Mouse (Mus musculus) hindbrain, embryonic 16.5 days (tissue): ENCODE data around the gene Prr22. TPM values are rescaled to one million over a fixed set of nuclear protein-coding genes. Genes with fewer than 3 reads are reported as not detected.

Experiments used
- ATAC-seq: fragments of 200-750 bp; cut with Nextera tagmentation; 2 replicates; pipeline ENCODE4 v1.8.0; 2017; ENCODE audit warnings: moderate TSS enrichment, moderate library complexity
- H3K27ac ChIP-seq: fragments of 300-500 bp; sonication (generic); 2 replicates; pipeline ENCODE4 v1.5.1; 2014; ENCODE audit warnings: low read depth, mild to moderate bottlenecking, control low read depth, low read length, moderate library complexity
- H3K27me3 ChIP-seq: fragments of 300-500 bp; sonication (generic); replicated peaks from 2 replicates; pipeline ENCODE4 v1.6.1; 2014; ENCODE audit warnings: low read length; ENCODE audit not compliant: control insufficient read depth, insufficient read depth
- H3K36me3 ChIP-seq: fragments of 300-500 bp; sonication (generic); 2 replicates; pipeline ENCODE4 v1.6.1; 2014; ENCODE audit warnings: mild to moderate bottlenecking, low read length, moderate library complexity, mixed read lengths; ENCODE audit not compliant: control insufficient read depth, insufficient read depth
- H3K4me1 ChIP-seq: fragments of 300-500 bp; sonication (generic); 2 replicates; pipeline ENCODE4 v1.6.1; 2014; ENCODE audit warnings: low read depth, low read length; ENCODE audit not compliant: control insufficient read depth, insufficient read depth
- H3K4me2 ChIP-seq: fragments of 300-500 bp; sonication (generic); 2 replicates; pipeline ENCODE4 v1.6.1; 2014; ENCODE audit warnings: mild to moderate bottlenecking, low read length, control low read depth, moderate library complexity
- H3K4me3 ChIP-seq: fragments of 300-500 bp; sonication (generic); 2 replicates; pipeline ENCODE4 v1.5.1; 2014; ENCODE audit warnings: mild to moderate bottlenecking, low read length, control low read depth, moderate library complexity
- H3K9ac ChIP-seq: fragments of 300-500 bp; sonication (generic); 2 replicates; pipeline ENCODE4 v1.6.1; 2014; ENCODE audit warnings: low read depth, mild to moderate bottlenecking, control low read depth, low read length, moderate library complexity
- H3K9me3 ChIP-seq: fragments of 300-500 bp; sonication (generic); 2 replicates; pipeline ENCODE4 v1.6.1; 2014; ENCODE audit warnings: mild to moderate bottlenecking, low read length, moderate library complexity; ENCODE audit not compliant: control insufficient read depth
- WGBS: fragments of 180-500 bp; shearing (Covaris S2); extraction: QIAGEN DNeasy Blood & Tissue Kit; methylation state at CpG from one replicate; pipeline ENCODE4 v1.1.7; 2014; 5-methylcytosine and 5-hydroxymethylcytosine counted together
- polyA plus RNA-seq: library from polyadenylated mRNA; unstranded; fragments of >200 nt; fragmentation: Nextera tagmentation; extraction: Ambion mirVana; gene quantifications from 2 replicates; pipeline ENCODE4 v1.2.1, GENCODE M21; 2015

Gene Prr22
- 0.60 and 1.0 TPM in 2 replicates for polyA plus RNA-seq

DNA sequence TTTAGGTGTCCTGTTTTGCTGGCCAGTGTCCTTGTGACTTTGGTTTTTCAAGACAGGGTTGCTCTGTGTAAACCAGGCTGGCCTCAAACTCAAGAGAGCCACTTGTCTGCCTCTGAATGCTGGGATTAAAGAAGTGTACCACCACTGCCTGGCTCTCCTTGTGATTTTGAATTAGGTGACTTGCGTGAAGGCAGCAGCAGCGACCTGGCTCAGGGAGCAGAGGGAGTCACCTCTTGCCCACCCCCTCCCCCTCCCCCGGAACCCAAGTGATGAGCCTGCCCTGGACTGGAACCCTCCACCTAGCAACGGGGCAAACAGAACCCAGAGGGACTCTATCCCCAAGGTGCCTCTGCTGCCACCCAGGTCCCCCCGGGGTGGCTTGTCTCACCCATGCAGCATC, at the start of gene Prr22:
Gene Prr22, plus strand, starts transcription at position 301 of the 400 bp plus-strand sequence.
- no peak within 1 kb of the TSS for H3K27ac ChIP-seq
- no peak within 1 kb of the TSS for H3K4me3 ChIP-seq
- peaks cover 6% of the 10 kb centered on the region for H3K4me1 ChIP-seq
- WGBS: 91% methylated on average over 5 of the region's 5 CpGs
- no peak within 1 kb of the TSS for H3K4me2 ChIP-seq
- no peak within 1 kb of the TSS for H3K9ac ChIP-seq
- no peaks in the 10 kb centered on the region for H3K27me3 ChIP-seq
- no peak for ATAC-seq
- no peaks in the 10 kb centered on the region for H3K9me3 ChIP-seq
- peaks cover 35% of the 10 kb centered on the region for H3K36me3 ChIP-seq

DNA sequence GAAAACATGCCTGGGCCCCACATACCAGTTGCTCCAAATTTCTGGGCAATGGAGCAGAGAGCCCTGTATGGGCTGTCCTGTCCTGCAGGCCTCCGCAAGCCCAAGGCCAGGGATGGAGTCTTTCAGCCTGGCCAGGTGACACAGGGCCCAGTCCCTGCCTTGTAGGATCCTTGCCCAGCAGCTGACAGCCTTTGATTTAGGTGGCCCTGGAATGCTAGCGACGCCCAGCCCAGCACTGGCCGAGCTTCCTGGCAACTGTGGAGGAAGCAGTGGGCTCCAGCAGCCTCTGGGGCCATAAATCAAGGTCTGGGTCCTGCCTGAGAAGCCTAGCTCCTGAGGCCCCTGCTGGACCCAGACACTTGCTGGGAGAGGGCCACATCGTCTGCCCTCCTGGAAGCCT, 47.6 kb upstream of the Prr22 start:
- no peak overlapping the region for H3K9ac ChIP-seq
- peaks cover 14% of the 10 kb centered on the region; the same call in 1 of the 2 replicates for H3K36me3 ChIP-seq
- H3K9me3 ChIP-seq: no peaks in the 10 kb centered on the region
- peaks cover 14% of the 10 kb centered on the region for H3K4me1 ChIP-seq
- WGBS: 98% methylated on average over 5 of the region's 5 CpGs
- no peak overlapping the region for H3K27ac ChIP-seq
- ATAC-seq: no peak
- no peak overlapping the region for H3K4me3 ChIP-seq
- H3K27me3 ChIP-seq: no peaks in the 10 kb centered on the region
- H3K4me2 ChIP-seq: no peak overlapping the region

DNA sequence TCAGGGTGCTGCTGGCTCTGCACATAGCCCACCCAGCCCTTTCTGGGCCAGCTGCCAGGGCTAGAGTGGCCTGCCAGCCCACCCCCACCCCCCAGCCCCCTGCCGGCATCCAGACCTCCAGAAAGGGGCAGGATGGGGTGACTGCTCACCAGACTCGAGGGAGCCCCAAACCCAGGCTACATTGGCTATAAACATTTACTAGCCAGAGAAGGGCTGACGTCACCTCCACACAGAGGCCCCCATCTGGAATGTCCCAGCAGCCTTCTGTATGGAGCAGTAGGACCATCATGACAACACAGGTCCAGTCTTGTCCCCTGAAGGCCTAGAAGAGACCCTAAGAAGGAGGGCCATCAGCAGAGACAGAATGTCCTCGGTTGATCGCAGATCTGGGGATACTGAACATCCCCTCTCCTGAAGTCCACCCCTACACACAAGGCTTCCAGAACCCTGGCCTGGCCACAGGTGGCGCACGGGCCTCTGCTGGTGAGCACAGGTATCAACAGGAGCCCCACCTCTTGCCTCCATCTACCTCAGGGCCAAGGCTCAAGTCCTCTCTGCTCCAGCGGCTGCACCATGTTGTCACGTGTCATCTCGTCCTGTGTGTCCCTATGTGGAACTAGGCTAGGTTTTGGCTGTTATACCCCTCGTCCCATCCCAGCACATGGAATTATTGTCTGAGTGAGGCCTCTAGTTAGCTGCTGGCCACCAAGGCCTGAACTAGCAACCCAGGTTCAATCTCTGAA, 46.5 kb upstream of the Prr22 start:
- H3K9ac ChIP-seq: no peak overlapping the region
- no peak overlapping the region for H3K4me3 ChIP-seq
- ATAC-seq: no peak
- no peak overlapping the region for H3K27ac ChIP-seq
- no peak overlapping the region for H3K4me2 ChIP-seq
- peaks cover 14% of the 10 kb centered on the region; the same call in 1 of the 2 replicates for H3K36me3 ChIP-seq
- no peaks in the 10 kb centered on the region for H3K27me3 ChIP-seq
- peaks cover 10% of the 10 kb centered on the region for H3K4me1 ChIP-seq
- WGBS: 90% methylated on average over 11 of the region's 11 CpGs
- H3K9me3 ChIP-seq: no peaks in the 10 kb centered on the region

DNA sequence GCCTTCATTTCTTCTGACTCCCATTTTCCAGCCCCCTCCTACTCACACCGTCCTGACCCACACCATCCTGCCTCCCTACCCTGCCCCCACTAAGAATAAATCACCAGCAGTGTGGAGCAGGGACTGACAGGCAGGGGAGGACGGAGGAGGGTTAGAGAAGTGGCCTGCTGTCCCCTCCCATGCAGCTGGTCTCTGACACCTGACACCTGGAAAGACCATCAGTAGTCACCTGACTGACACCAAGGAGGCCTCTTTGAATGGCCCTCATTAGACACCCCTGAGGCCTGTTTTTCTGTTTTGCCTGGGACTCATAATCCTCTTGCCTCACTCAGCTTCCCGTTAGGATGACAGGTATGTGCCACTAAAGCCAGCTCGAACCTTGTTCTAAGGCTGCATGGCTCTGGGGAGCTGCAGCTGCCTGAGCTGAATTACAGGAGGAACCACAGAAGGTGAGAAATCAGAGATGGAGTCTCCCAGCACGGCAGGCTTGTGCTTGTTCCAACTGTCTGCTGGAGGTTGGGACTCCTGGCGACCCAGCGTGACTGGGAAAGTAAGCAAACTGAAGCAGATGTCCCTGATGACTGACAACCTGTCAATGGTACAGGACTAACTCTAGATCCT, 42.9 kb upstream of the Prr22 start:
- Histone ChIP-seq H3K4me3 (no peak overlapping the region), H3K9me3 (no peaks in the 10 kb centered on the region), H3K27ac (no peak overlapping the region), H3K9ac (no peak overlapping the region), H3K36me3 (peaks cover 6% of the 10 kb centered on the region; the same call in 1 of the 2 replicates), H3K4me1 (no peaks in the 10 kb centered on the region; the same call in none of the 2 replicates), H3K27me3 (no peaks in the 10 kb centered on the region), H3K4me2 (no peak overlapping the region)
- 20% methylated on average over 7 of the region's 7 CpGs for WGBS
- no peak for ATAC-seq

DNA sequence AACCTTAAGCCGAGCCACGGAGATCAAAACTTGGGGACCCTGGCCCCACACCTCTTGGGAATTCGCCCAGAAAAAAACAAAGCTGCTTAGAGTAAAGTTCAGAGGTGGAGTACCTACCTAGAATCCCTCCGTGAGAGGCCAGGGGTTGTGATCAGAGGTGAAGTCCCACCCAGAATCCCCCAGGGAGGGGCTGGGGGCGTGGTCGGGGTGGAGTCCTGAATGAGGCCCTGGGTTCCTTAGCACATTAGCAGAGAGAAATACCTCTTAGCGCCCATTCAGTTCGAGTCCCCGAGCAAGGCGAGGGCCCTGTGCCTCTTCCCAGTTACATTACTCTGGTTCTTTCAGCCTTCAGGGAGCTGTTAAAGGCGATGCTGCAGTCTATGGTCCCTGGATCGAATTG, 42.4 kb upstream of the Prr22 start:
- no peaks in the 10 kb centered on the region for H3K27me3 ChIP-seq
- no peak overlapping the region for H3K9ac ChIP-seq
- no peak overlapping the region for H3K27ac ChIP-seq
- H3K9me3 ChIP-seq: no peaks in the 10 kb centered on the region
- no peak overlapping the region for H3K4me2 ChIP-seq
- WGBS: 16% methylated on average over 12 of the region's 12 CpGs
- ATAC-seq: no peak
- H3K4me3 ChIP-seq: no peak overlapping the region
- H3K4me1 ChIP-seq: no peaks in the 10 kb centered on the region; the same call in none of the 2 replicates
- peaks cover 6% of the 10 kb centered on the region; the same call in 1 of the 2 replicates for H3K36me3 ChIP-seq

DNA sequence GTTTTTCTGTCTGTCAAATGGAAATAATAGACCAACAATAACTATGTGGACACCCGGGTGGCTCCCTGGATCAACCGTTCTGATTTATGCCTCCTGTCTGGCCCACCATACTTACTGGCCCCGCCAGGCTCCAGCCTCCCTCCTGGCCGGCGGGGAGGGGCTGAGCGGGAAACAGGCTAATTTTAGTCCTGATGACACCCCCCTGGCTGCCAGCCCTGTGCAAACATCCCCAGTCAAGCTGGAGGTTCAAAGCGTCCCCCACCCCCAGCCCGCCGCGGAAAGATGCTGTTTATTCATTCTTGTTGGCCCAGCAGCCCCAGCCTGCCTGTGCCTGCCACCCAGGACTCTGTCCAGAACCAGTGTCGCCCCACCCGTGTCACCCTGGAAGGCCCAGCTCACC, 41.9 kb upstream of the Prr22 start:
- no peaks in the 10 kb centered on the region for H3K9me3 ChIP-seq
- no peak overlapping the region for H3K9ac ChIP-seq
- H3K4me2 ChIP-seq: no peak overlapping the region
- H3K27me3 ChIP-seq: no peaks in the 10 kb centered on the region
- ATAC-seq: no peak
- no peak overlapping the region for H3K4me3 ChIP-seq
- H3K4me1 ChIP-seq: no peaks in the 10 kb centered on the region; the same call in none of the 2 replicates
- H3K27ac ChIP-seq: no peak overlapping the region
- H3K36me3 ChIP-seq: peaks cover 3% of the 10 kb centered on the region; the same call in 1 of the 2 replicates
- 37% methylated on average over 12 of the region's 12 CpGs for WGBS

DNA sequence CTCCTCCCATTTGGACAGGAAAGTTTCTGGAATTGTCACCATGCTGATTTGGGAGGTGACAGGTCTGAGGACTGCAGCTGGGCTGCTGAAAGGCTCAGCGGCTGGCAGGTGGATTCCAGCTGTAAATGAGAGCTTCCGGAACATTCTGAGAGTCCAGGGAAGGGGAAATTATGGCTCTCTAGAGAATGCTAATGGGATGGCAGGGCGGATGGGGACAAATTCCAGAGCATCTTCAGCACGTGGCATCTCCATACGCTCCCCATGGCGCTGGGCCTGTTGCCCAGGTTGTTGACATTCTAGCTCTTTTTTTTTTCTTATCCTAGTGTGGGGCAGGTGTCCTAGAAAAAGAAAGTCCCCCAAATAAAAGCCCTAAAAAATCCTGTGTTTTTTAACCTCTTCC, 40.9 kb upstream of the Prr22 start:
- no peak for ATAC-seq
- Histone ChIP-seq H3K9ac (no peak overlapping the region), H3K36me3 (no peaks in the 10 kb centered on the region), H3K9me3 (no peaks in the 10 kb centered on the region), H3K4me1 (no peaks in the 10 kb centered on the region; the same call in none of the 2 replicates), H3K27me3 (no peaks in the 10 kb centered on the region), H3K4me3 (no peak overlapping the region), H3K27ac (no peak overlapping the region), H3K4me2 (no peak overlapping the region)
- 47% methylated on average over 6 of the region's 6 CpGs for WGBS

DNA sequence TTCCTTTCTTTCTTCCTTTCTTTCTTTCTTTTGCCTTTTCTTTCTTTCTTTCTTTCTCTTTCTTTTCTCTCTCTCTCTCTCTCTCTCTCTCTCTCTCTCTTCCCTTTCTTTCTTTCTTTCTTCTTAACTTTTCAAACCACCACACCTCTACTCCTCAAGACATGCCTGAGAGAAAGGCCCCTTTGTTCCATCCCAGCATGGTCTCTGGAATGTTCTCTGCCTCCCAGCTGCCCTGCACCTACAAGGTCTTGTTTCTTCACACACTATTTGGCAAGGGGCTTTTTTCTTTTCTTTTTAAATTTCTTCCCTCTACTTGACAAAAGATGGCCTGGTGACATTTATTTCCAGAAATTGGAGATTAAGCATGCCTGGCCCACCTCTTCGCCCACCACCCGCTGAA, 40.4 kb upstream of the Prr22 start:
- H3K9ac ChIP-seq: no peak overlapping the region
- H3K9me3 ChIP-seq: no peaks in the 10 kb centered on the region
- no peaks in the 10 kb centered on the region for H3K36me3 ChIP-seq
- no peaks in the 10 kb centered on the region; the same call in none of the 2 replicates for H3K4me1 ChIP-seq
- no peak overlapping the region for H3K27ac ChIP-seq
- H3K4me3 ChIP-seq: no peak overlapping the region
- WGBS: 42% methylated on average over 2 of the region's 2 CpGs
- H3K4me2 ChIP-seq: no peak overlapping the region
- ATAC-seq: no peak
- no peaks in the 10 kb centered on the region for H3K27me3 ChIP-seq

DNA sequence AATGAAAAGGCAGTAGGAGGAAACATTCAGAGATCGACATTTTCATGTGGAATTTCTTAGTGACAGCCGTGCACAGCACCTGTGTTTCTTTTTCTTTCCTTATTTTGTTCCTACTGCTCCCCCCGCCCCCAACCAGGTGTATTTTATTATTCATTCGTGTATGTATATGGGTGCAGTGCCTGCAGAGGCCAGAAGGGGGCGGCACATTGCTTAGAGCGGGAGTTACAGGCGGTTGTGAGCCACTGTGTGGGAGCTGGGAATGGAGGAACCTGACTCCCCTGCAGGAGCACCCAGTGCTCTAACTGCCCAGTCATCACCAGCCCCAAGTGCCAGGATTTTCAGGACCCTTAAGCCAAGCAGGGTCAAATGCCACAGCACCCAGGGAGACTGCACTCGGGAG, 33.5 kb upstream of the Prr22 start:
- H3K9ac ChIP-seq: no peak overlapping the region
- H3K36me3 ChIP-seq: no peaks in the 10 kb centered on the region
- H3K4me3 ChIP-seq: no peak overlapping the region
- H3K27me3 ChIP-seq: no peaks in the 10 kb centered on the region
- whole genome bisulfite sequencing: 43% methylated on average over 8 of the region's 8 CpGs
- H3K4me1 ChIP-seq: no peaks in the 10 kb centered on the region
- no peak overlapping the region for H3K4me2 ChIP-seq
- ATAC-seq: no peak
- H3K27ac ChIP-seq: no peak overlapping the region
- H3K9me3 ChIP-seq: no peaks in the 10 kb centered on the region
